Mouse (Mus musculus) ES-E14 (cell line): ENCODE measurements at regions not wholly inside any gene's neighbourhood (a gene's known extent, or its start where the extent isn't known, plus 50 kb on each side); places are given as distances from the start of the nearest gene placed in this dataset.

Experiments
- MAFK ChIP-seq: IDR thresholded peaks from 2 replicates; pipeline ENCODE4 v1.6.1; 2014; ENCODE audit warnings: mild to moderate bottlenecking, low read depth, low read length, inconsistent platforms; ENCODE audit not compliant: insufficient read depth
- ZC3H11A ChIP-seq: IDR thresholded peaks from 2 replicates; pipeline ENCODE4 v1.6.1; 2012; ENCODE audit warnings: low read depth, mild to moderate bottlenecking, inconsistent platforms, low read length, borderline replicate concordance
- ZNF384 ChIP-seq: IDR thresholded peaks from 2 replicates; pipeline ENCODE4 v1.6.1; 2012; ENCODE audit warnings: low read depth, low read length, inconsistent platforms

- TF ChIP-seq ZC3H11A (no peak), ZNF384 (no peak), MAFK (no peak)
Measured at GRCm38 (mm10) chr7:64054996-64055395, 98.6 kb upstream of the Trpm1 start.
